Mouse (Mus musculus): ENCODE results near the gene Psmb11.
A peak's percentile ranks its signal among the peaks of the same experiment; 100 is the strongest.
"Not testable (repeated sequence)": the region's sequence is repeated elsewhere in the genome, so short reads cannot be mapped to it uniquely, and the experiment has no call there.

Psmb11 gene

DNA sequence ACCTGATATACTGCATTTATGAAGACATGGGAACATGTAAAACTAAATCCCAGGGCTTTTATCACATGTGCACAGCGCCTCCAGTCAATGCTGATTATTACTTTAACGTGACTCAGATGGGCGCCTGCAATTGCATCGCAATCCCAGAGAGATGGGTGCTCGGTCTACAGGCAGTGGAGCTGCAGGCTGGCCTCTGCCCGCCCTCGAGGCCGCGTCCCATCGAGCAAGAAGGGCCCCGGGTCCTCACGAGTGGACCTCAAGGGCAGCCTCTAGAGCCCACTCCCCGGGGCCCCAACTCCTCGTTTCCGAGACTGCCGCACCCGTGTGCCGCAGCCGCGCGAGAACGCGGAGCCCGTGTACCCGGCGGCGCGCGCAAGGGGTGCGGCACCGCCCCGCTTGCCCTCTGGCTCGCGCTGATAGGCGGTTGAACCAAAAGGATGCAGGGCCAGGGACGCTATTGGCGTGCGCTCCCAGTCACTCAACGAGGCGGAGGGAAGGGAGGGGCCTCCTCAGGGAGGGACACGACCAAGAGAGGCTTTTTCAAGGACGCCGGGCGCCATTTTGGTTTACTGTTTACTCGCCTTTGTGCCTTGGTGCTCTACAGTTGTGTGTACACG, 18.1 kb upstream of the Psmb11 start:
- peak; percentile 96 for DNase-seq (ENCODE audit: low read depth, low spot score)

DNA sequence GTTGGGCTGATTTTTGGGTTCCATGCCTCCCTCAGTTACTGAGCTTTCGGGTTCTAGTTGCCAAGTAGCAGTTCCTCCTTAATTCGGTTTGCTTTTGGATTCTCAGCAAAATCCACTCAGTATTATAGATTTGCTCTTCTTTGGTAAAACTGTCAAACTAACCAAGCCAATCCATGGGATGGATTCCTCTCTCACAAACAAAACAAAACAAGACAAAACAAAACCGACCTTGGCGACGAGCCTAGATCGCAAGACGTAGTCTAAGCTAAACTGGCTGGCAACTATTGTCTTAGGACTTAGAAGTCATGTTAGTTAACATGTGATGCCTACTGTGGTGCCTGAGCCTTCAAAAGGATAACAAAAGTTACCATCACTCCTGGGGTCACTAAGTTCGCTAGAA, 17.5 kb upstream of the Psmb11 start:
- no peak for DNase-seq (ENCODE audit: low read depth, low spot score)

DNA sequence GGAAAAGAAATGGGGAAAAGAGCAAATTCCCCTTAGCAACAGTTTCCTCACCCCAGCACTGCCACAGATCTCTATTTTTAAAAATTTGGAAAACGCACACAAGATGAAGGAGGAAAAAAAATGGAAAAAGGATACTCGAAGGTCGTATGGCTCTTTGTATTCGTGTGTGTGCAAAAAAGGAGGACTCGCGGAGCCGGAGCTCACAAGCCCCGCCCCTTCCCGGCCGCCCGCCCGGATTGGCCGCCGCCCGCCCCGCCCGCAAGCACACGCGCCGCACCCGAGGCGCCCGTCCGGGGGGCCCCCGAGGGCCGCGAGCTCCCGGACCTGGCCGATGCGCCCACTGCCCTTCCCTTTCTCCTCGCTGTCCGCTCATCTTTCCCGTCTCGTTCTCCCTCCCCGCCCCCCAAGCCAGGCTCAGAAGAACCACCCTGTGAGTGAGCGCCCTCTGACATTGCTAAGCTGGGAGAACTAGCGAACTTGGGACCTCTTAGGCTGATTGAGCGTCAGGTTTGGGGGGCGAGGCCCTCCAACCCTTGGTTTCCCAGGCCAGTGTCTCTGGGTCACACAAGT, 15.4 kb upstream of the Psmb11 start, which contains the start of gene 4931414P19Rik:
4931414P19Rik (minus strand) TSS at position 242 of the 570 bp plus-strand sequence.
- DNase-seq (ENCODE audit: low read depth, low spot score), result no peak

DNA sequence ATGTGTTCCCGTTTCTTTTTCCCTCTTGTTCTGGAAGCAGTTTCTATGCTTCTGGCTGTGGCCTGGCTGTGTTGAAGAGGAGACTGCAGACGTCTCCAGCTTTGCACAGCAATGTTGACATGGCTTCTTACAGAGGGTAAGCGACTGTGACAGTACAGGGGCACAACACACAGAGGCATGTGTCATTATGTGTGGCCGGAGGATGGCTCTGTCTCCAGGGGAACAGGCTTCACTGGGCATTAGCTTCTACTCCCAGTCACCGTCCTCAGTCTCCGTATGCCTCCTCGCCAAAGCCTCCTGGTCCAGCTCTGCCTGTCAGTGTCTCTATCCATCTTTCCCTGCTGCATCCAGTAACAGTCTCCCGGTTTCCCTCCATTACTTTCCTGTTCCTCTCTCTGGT, 14.0 kb upstream of the Psmb11 start:
- DNase-seq (ENCODE audit: low read depth, low spot score), result no peak

DNA sequence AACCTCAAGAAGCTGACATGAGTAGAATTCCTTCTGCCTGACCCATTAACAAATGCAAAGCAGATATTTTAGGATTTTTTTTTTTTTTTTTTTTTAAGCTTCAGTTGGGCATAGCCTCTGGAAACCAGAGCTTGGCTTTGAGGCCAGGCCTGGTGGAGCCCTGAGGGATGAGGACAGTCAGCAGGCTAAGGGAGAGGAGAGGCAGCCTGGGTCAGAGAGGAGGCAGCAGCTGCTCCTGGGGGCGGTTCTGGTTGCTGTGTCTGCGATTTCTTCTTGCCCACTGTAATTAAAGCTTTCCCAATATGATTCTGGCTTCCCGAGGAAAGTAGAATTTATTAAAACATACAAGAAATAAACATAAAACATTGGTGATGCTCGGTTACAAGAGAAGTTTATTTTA, 12.0 kb upstream of the Psmb11 start:
- DNase-seq (ENCODE audit: low read depth, low spot score), result no peak

DNA sequence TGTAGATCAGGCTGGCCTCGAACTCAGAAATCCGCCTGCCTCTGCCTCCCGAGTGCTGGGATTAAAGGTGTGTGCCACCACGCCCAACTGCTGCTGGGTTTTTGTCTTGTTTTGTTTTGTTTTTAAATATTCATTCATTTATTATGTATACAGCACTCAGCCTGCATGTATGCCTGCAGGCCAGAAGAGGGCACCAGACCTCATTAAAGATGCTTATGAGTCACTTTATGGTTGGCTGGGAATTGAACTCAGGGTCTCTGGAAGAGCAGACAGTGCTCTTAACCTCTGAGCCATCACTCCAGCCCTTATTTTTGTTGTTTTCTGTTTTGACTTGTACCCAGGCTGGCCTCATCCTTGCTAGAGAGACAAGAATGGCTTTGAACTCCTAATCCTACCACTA, 11.3 kb upstream of the Psmb11 start:
- no peak for DNase-seq (ENCODE audit: low read depth, low spot score)

DNA sequence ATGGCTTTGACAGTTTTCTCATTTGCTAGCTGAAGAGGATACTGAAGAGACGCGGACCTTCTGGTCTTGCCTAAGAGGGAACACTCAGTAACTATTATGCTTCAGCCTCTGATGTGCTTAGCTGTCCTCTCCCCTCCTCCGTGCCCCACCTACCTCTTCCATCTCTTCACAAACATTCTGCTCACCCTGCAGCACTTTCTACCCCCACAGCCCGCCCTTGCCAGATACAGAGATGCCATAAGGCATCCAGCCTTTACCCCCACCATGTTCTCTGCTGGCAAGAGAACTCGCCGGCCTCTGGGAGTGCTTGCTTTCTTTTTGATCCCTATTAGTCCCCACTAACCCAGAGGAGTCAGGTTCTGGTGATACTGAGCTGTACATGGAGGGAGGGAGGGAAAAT, 10.6 kb upstream of the Psmb11 start:
- DNase-seq (ENCODE audit: low read depth, low spot score), result no peak

DNA sequence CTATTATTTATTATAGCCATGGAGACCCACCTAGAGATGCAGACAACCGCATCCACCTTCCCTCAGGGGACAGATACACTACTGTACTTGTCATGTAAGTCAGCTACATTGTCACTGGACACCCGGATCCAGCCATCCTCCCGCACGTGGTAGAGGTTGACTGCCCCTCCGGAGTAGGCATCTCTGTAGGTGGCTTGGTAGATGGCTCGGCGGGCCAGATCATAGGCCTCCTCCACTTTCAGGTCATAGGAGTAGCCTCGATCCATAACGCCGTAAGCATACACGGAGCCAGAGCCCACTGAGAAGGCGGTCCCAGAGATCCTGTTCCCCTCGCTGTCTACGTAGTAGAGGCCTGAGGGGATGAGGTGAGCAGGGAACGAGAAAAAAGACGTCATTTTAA, 7.1 kb upstream of the Psmb11 start:
- not testable (repeated sequence) for DNase-seq (ENCODE audit: low read depth, low spot score)

DNA sequence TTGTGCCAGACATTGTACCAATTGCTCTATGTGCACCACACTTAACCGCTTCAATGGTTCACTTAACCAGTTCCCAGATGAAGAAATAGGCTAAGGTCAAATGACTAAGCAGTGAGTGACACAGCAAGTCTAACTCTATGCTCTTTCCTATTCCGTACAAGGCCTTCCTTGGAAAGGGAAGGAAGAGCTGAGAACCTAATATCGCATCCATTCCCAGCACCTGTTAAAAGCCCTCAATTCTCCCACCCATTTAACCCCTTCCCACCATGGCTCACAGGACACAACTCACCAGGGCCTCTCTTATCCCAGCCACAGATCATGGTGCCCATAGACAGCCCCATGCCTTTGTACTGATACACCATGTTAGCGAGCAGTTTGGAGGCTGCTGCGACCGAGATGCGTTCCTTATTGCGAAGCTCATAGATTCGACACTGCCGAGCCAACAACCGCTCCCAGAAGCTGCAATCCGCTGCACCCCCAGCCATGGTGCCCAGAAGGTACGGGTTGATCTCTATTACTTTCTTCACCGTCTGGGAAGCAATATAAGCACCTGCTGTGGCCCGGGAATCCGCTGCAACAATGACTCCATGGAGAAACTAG, 4.9 kb upstream of the Psmb11 start:
- no peak for DNase-seq (ENCODE audit: low read depth, low spot score)

DNA sequence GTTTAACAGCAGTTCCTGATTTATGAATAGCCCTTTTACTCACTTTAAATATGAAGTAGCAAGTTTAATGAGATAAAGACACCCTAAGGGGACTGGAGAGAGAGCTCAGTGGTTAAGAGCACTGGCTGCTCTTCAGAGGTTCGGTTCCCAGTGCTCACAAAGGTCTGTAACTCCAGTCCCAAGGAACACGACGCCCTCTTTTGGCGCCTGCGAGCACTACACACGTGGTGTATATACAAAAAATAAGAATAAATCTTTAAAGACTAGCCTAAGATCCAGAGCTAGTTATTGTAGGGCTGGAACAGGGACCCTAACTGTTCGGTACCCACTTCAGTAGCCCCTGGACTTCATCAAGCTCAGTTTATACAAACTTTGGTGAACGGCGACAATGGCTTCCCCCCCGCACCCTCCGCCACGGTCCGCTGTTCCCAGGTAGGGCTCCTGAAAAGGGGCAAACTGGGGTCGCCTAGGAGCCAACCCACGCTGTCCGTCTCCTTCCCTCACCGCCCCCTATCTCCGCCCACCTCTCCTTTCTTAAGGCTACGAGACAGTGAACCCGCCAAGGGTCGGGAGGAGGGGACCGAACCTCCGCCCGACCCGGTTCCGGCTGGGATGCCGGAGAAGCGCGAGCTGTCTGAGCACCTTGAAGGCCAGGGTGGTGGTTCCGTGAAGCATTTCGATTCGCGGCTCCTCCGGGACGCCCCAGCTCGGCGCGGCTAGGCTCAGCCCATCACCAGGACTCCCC, 3.9 kb upstream of the Psmb11 start:
- DNase-seq (ENCODE audit: low read depth, low spot score), result no peak

DNA sequence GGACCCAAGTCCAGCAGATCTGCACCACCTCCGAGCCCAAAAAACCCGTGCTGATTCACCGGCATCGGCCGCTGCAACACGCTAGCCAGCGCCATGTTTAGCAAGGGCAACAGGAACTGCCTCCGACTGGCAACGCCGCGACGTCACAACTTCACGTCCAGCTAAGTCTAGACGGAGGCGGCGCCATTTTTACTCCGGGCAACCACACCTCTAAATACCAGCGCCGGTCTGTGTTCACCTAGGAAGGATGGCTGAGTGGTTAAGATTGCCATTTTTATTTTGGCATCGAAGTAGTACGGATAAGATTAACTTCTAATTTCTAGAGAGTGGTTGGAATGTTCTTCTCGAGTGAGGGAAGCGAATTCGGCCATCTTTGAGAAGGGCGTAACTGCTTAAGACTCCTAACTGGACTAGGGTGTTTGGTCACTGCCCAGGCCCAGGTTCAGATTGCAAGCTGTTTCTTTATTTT, 3.3 kb upstream of the Psmb11 start, which contains the start of gene Psmb5:
Psmb5 (minus strand) TSS at position 126 of the 469 bp plus-strand sequence.
- peak; percentile 86 for DNase-seq (ENCODE audit: low read depth, low spot score)

DNA sequence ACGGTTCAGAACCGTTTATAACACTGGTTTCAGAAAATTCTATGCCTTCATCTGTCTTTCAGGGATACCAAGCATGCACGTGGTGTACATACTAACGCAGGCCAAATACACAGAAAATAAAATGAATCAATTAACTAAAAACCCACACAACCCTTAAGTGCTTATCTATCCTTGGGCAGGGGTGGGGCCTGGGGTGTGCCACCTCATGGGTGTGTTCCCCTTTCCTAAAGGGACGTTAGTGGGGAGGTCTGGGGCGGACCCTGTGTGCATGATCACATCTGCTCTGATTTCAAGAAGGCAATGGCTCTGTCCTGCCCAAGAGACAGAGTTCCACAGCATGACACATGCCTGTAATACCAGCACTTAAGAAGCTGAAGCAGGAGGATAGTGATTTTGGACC, 2.1 kb downstream of the Psmb11 start:
- DNase-seq (ENCODE audit: low read depth, low spot score), result no peak

DNA sequence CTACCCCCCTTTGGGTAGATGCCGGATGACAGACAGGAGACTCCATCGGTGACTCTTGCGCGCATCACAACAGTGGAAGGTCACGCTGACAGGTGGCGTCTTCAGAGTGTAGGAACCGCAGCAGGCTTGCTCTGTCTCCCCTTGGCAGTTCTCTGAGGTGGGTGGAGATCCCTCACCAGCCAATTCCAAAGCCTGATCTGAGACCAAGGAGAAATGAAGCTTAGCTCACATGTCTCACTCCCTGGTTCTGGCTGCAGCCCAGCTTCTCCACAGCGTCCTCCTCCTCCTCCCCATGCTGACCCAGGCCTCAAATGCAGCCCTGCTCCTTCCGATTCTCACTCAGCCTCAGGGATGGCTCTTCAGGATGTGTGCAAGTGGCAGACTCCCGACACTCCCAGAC, 3.7 kb downstream of the Psmb11 start:
- DNase-seq (ENCODE audit: low read depth, low spot score), result no peak

DNA sequence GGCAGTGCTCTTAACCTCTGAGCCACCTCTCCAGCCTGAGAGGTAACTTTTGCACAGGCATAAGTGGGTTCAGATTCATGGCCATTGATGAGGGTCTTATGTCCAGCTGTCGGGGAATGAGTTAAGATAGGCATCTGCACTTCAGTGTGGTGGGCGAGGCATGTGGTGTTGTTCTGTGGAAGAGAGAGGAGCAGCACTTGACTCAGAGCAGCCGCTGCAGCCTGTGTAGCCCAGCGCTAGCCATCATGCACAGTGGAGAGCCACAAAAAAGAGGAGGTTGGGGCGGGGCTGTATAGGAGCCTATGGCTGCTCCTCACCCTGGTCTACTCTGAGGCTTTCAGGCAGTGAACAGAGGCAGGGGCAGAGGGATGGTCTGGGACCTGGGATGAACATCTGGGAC, 6.9 kb downstream of the Psmb11 start:
- DNase-seq (ENCODE audit: low read depth, low spot score), result no peak

DNA sequence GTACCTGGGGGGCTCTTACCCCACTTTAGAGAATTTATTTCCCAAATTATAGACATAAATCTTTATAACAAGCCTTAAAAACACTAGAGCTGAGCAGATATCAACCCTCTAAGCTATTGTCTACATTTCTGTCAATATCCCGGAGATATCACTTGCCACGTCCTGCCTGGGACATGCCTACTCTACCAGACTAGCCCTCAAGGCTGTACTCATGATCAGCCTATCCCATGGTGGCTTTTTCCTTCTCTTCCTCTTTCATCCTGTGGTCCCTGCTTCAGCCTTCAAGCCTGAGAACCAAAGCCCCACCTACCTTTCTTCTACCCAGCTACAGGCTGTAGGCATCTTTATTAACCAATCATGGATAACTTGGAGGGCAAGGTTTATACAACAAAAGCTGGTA, 8.6 kb downstream of the Psmb11 start:
- no peak for DNase-seq (ENCODE audit: low read depth, low spot score)

DNA sequence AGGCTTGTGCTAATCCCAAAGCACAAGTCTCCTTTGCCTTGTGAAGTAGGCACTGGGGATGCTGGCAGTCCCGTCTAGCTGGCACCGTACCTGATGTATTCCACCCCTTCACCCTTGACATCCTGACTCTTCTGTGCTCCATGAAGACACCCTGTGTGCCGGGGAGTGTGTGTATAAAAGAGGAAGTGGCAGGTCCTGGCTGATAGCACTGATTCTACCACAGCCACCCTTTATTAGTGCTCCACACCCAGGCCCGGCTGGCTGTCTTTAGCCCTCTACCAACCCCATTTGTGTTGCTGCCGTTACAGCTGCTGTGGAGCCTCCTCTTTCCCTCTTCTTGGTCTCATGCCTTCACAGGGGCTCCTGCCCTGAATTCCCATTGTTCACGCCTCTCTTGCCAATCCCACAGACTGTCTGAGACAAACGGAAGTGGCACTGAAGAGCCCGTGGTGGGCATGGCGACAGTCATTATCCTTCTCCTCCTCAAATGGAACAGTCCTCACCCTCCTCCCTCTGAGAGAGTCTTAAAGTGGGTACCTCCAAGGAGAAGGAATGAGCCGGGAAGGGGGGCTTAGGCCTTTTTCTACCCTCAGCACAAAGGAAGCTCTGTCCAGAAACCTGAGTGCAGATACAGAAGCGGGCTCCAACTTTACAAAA, 9.5 kb downstream of the Psmb11 start:
- no peak for DNase-seq (ENCODE audit: low read depth, low spot score)

DNA sequence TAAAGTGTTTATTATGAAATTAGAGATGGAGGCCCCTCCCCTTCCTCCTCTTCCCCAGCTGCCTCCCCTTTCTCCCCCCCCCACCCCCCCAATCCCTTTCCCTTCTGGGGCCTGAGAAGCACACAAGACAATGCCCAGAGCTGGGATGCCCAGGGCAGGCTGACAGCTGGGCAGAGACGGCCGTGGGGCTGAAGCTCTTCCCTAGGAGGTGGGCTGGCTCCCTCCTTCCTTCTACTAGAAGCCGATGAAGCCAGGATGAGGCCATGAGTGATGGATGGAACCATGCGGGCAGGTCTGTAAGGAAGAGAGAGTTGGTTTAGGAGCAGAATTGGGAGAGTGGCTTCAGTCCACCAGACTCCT, 10.0 kb downstream of the Psmb11 start:
- DNase-seq (ENCODE audit: low read depth, low spot score), result no peak

DNA sequence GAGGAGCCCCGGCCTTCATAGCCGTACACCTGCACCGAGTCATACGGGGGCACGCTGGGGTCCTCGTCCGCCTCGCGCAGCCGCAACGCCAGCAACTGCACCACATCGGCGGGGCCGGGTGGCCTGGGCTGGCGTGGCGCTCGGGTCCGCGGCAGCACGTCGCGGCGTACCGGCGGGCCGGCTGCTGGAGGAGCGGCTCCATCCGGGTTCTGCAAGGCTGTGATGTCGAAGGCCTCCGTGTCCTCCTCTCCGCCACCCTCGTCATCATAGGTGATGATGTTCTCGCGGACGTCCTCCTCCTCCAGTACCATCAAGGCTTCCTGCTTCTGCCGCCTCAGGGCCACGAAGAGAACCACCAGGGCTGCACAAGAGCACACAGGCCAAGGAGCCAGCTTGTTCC, 11.0 kb downstream of the Psmb11 start:
- DNase-seq (ENCODE audit: low read depth, low spot score), result no peak

DNA sequence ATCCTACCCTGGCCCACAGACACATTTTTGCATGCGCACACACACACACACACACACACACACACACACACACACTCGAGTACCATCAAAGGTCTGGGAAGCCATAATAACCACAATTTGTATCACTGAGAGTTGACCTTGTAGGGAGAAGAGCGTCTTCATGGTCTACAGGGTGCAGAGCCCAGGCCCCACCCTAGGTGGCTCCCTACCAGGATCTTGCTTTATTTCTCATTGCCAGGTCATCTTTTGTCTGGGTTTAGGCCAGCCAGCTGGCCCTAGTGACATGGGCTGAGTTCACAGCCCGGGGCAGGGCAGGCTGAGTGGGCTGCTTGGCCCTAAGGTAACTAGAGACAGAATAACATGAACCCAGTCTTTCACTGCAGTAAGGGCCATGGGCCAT, 12.9 kb downstream of the Psmb11 start:
- no peak for DNase-seq (ENCODE audit: low read depth, low spot score)

DNA sequence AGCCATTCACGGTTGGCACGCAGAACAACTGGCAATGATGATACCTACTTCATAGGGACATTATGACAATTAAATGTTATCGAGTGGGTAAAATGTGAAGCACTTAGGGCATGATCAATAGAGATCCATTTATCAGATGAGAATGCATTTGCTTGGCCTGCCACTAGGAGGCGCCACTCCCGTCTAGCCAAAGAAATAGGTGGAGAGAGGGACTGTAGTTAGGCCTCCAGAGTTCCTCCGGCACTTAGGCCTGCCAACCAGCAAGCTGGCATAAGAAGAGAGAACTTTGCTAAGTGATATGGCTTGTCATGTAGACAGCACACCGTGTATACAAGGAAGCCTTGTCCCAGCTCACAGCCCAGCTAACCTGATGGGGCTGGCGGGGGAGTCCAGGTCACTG, 15.7 kb downstream of the Psmb11 start:
- no peak for DNase-seq (ENCODE audit: low read depth, low spot score)

DNA sequence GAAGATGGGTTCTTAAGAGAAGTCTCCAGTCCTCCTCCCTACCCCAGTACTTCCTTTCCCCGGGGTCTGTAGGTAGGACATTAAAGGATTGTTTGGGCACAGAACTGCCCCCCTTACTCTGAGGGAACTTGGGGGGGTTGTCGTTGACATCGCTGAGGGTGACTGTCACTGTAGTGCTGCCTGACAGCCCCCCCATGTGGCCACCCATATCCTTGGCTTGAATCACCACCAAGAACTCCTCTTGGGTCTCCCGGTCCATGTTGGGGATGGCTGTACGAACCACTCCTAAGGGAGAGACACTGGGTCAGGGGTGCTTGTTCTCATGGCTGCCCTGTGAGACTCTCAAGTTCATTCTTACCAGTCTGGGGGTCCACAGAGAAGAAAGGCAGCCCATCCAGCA, 17.0 kb downstream of the Psmb11 start:
- DNase-seq (ENCODE audit: low read depth, low spot score), result no peak

DNA sequence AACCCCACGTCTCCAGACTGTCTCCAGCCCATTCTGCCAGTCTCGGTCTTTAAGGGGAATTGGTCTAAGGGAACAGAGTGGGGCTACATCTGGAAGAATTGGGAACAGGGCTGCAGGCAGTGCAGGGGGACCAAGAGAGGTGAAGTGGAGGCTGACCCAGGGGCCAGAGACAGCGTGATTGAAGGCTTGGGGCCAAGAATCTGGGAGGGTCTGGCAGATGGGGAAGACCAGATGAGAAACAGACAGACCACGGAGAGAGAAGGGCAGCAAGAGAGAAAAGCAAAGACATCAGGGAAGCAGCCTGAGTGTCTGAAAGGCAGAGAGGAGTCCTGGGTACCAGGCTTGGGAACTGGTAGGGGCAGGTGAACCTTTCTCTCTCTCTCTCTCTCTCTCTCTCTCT, 18.9 kb downstream of the Psmb11 start:
- no peak for DNase-seq (ENCODE audit: low read depth, low spot score)
